Mouse (Mus musculus): ENCODE data around the gene Vmn1r143. TPM values are rescaled to one million over a fixed set of nuclear protein-coding genes. Genes with fewer than 3 reads are reported as not detected.

The Vmn1r143 gene
- polyA plus RNA-seq (2014; fragmentation: Illumina TruSeq; extraction: RNeasy Lipid Tissue Mini Kit (QIAGEN cat#74804); ENCODE audit: insufficient read depth, low read depth, low replicate concordance): not detected

DNA sequence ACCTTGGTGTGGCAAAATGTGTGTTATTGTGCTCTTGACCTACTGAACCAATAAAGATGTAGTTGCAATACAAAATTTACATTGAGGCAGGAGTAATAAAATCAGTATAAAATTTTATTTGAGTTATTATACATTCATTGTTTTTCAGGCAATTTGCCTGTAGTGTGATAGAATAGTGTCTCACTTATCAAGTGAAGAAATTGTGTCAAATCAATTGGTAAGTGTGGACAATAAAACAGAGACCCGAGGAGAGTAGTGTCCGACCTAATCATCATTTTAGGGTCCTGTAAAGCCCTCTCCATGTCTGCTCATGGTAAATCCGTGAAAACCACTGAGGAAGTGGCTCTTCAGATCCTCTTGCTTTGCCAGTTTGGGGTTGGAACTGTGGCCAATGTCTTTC lies at the start of gene Vmn1r143:
Gene Vmn1r143, plus strand, starts transcription at position 301 of the 400 bp plus-strand sequence.

DNA sequence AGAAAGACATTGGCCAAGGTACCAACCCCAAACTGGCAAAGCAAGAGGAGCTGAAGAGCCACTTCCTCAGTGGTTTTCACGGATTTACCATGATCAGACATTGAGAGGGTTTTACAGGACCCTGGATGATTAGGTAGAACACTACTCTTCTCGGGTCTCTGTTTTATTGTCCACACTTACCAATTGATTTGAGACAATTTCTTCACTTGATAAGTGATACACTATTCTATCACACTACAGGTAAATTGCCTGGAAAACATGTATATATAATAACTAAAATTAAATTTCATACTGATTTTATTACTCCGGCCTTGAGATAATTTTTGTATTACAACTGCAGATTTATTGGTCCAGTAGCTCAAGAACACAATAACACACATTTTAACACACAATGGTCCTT lies 25.2 kb upstream of the Vmn1r143 start, which contains the start of gene Vmn1r142:
Gene Vmn1r142, minus strand, starts transcription at position 101 of the 400 bp plus-strand sequence.

DNA sequence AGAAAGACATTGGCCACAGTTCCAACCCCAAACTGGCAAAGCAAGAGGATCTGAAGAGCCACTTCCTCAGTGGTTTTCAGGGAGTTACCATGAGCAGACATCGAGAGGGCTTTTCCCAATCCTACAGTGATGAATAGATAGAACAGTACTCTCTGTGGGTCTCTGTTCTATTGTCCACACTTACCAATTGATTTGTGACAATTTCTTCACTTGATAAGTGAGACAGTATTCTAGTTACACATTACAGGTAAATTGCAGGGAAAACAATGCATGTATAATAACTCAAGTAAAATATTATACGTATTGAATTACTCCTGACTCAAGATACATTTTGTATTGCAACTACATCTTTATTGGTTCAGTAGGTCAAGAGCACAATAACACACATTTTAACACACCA lies 12.0 kb downstream of the Vmn1r143 start, which contains the start of gene Gm8653:
Gene Gm8653, minus strand, starts transcription at position 101 of the 400 bp plus-strand sequence.

DNA sequence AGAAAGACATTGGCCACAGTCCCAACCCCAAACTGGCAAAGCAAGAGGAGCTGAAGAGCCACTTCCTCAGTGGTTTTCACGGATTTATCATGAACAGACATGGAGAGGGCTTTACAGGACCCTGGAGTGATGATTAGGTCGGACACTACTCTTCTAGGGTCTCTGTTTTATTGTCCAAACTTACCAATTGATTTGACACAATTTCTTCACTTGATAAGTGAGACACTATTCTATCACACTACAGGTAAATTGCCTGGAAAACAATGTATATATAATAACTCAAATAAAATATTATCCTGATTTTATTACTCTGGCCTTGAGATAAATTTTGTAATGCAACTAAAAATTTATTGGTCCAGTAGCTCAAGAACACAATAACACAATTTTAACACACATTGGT lies 40.2 kb downstream of the Vmn1r143 start, which contains the start of gene Gm8453:
Gene Gm8453, minus strand, starts transcription at position 101 of the 400 bp plus-strand sequence.

Other genes starting within 250 kb of the Vmn1r143 start
- not detected for gene Vmn1r137, start 194.8 kb upstream of the Vmn1r143 start, polyA plus RNA-seq (2014; fragmentation: Illumina TruSeq; extraction: RNeasy Lipid Tissue Mini Kit (QIAGEN cat#74804); ENCODE audit: insufficient read depth, low read depth, low replicate concordance)
- gene Vmn1r138, start 160.5 kb upstream of the Vmn1r143 start, polyA plus RNA-seq (2014; fragmentation: Illumina TruSeq; extraction: RNeasy Lipid Tissue Mini Kit (QIAGEN cat#74804); ENCODE audit: insufficient read depth, low read depth, low replicate concordance): not detected
- gene Gm6176, start 133.1 kb upstream of the Vmn1r143 start, polyA plus RNA-seq (2014; fragmentation: Illumina TruSeq; extraction: RNeasy Lipid Tissue Mini Kit (QIAGEN cat#74804); ENCODE audit: insufficient read depth, low read depth, low replicate concordance): not detected
- not detected for gene Vmn1r139, start 120.3 kb upstream of the Vmn1r143 start, polyA plus RNA-seq (2014; fragmentation: Illumina TruSeq; extraction: RNeasy Lipid Tissue Mini Kit (QIAGEN cat#74804); ENCODE audit: insufficient read depth, low read depth, low replicate concordance)
- not detected for gene Gm16451, start 71.1 kb upstream of the Vmn1r143 start, polyA plus RNA-seq (2014; fragmentation: Illumina TruSeq; extraction: RNeasy Lipid Tissue Mini Kit (QIAGEN cat#74804); ENCODE audit: insufficient read depth, low read depth, low replicate concordance)
- gene Gm10666, start 54.6 kb upstream of the Vmn1r143 start, polyA plus RNA-seq (2014; fragmentation: Illumina TruSeq; extraction: RNeasy Lipid Tissue Mini Kit (QIAGEN cat#74804); ENCODE audit: insufficient read depth, low read depth, low replicate concordance): not detected
- gene Vmn1r142, start 25.3 kb upstream of the Vmn1r143 start, polyA plus RNA-seq (2014; fragmentation: Illumina TruSeq; extraction: RNeasy Lipid Tissue Mini Kit (QIAGEN cat#74804); ENCODE audit: insufficient read depth, low read depth, low replicate concordance): not detected
- gene Gm8653, start 11.9 kb downstream of the Vmn1r143 start, polyA plus RNA-seq (2014; fragmentation: Illumina TruSeq; extraction: RNeasy Lipid Tissue Mini Kit (QIAGEN cat#74804); ENCODE audit: insufficient read depth, low read depth, low replicate concordance): not detected
- gene Gm8453, start 40.1 kb downstream of the Vmn1r143 start, polyA plus RNA-seq (2014; fragmentation: Illumina TruSeq; extraction: RNeasy Lipid Tissue Mini Kit (QIAGEN cat#74804); ENCODE audit: insufficient read depth, low read depth, low replicate concordance): not detected
- not detected for gene Gm4187, start 140.3 kb downstream of the Vmn1r143 start, polyA plus RNA-seq (2014; fragmentation: Illumina TruSeq; extraction: RNeasy Lipid Tissue Mini Kit (QIAGEN cat#74804); ENCODE audit: insufficient read depth, low read depth, low replicate concordance)
- not detected for gene Gm8660, start 181.7 kb downstream of the Vmn1r143 start, polyA plus RNA-seq (2014; fragmentation: Illumina TruSeq; extraction: RNeasy Lipid Tissue Mini Kit (QIAGEN cat#74804); ENCODE audit: insufficient read depth, low read depth, low replicate concordance)
- gene Vmn1r148, start 224.2 kb downstream of the Vmn1r143 start, polyA plus RNA-seq (2014; fragmentation: Illumina TruSeq; extraction: RNeasy Lipid Tissue Mini Kit (QIAGEN cat#74804); ENCODE audit: insufficient read depth, low read depth, low replicate concordance): not detected
- not detected for gene Vmn1r149, start 248.9 kb downstream of the Vmn1r143 start, polyA plus RNA-seq (2014; fragmentation: Illumina TruSeq; extraction: RNeasy Lipid Tissue Mini Kit (QIAGEN cat#74804); ENCODE audit: insufficient read depth, low read depth, low replicate concordance)

All from lung, adult 10 weeks (tissue).